Mouse (Mus musculus) urinary bladder, postnatal 4 days (tissue): ENCODE measurements around the gene Gpr18.
"Not testable (repeated sequence)": the region's sequence is repeated elsewhere in the genome, so short reads cannot be mapped to it uniquely, and the experiment has no call there.

ENCODE experiments used
- DNase-seq, 2 experiments: peaks; one replicate each; pipeline ENCODE4 v3.0.0; 2021 to 2022; ENCODE audit warnings: low spot score in 2 of 2

The Gpr18 gene

DNA sequence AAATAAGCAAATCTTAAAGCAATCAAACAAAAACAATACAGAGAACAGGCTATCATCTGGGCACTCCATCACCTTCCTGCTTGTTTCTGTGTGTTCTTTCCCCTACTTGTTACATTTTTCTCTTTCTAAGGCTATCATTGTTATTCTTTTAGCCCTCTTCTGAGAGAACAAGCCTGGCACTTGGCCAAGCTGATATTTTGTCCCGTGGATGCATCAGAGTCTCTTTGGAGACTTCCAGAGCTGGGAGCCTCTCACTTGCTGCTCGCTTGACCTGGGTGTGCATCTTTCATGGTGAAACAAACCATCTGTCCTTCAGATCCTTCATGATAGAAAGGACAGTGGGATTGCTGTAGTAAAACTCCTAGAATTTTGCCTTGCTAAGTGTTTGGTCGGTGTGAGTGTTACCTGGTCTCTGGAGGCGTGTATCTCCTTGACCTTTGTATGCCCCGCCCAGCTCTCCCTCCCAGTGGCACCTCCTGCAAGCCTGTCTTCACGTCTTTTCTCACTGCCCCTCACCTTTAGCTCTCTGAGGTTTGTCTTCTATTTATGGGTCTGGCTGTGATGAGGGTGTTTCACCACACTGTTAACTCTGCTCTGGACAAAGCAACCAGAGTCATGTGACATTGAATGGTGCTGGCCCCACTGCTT lies 31.3 kb downstream of the Gpr18 start:
- DNase-seq, result no peak

- no peak for DNase-seq
These were observed 34.4 kb downstream of the Gpr18 start for GRCm38 (mm10) chr14:121881211-121881610.

- DNase-seq, result no peak
These were observed 36.2 kb downstream of the Gpr18 start for GRCm38 (mm10) chr14:121879266-121879840.

- DNase-seq, result peak in 1 of 2 experiments; percentile 62
These were observed 36.7 kb downstream of the Gpr18 start for GRCm38 (mm10) chr14:121878859-121879206.

GRCm38 (mm10) chr14:121878176-121878858 lies 37.3 kb downstream of the Gpr18 start, which contains the start of gene Ubac2:
TSS of gene Ubac2 (plus strand) at chr14:121878620.
- peak; percentile 98 for DNase-seq

DNA sequence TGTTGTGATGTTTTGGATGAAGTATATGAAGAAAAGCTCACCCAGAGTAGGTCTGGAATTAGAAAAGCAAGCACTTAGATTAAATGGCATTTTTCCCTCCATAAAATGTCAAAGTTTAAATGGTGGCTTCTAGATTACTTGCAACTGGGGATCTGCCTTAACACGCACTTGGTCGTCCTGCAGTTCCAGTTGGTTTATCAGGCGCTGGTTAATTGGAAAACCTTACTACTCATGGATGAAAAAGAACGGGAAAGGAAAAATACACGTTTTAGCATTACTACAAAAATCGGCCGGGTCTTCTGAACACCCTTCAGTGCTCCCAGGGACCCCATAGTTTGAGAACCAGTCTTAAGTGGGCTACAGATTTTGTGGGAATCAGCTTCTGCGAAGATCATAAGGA lies 37.9 kb downstream of the Gpr18 start:
- no peak for DNase-seq

DNA sequence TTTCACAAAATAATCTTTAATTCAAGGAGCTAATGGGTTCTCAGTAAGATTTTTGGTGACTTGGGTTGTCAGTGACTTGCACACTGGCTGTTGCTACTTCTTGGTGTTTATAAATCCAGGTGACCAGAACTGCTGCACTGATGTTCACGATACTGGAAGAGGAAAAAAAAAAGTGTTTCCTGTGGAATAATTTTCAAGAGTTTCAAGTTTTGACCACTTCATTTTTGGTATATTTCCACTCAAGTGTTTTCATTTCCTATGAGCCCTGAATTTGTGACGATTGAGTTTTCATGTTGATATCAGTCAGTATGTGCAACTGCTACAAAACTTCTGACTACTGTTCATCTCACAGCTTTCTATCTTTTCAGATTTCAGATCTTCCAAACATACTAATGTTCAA lies 38.7 kb downstream of the Gpr18 start:
- DNase-seq, result no peak

- DNase-seq, result not testable (repeated sequence)
These were observed 39.4 kb downstream of the Gpr18 start for GRCm38 (mm10) chr14:121876190-121876589.

DNA sequence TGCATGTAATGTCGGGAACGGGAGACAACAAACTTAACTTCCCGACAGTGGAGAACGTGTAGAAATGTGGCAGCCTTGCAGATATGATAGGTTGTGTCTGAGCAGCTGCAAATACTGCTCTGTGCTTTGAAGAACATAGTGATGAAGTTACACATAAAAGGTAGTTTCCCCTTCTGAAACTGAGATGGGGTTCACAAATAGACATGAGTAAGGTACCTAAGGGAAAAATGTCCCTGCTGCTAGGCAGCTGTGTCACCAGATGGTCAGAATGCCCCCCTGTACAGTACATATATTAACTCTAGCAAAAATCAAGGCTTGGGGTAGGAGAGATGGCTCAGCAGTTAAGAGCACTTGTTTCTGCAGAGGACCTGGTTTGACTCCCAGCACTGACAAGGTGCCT lies 41.9 kb downstream of the Gpr18 start:
- no peak for DNase-seq

DNA sequence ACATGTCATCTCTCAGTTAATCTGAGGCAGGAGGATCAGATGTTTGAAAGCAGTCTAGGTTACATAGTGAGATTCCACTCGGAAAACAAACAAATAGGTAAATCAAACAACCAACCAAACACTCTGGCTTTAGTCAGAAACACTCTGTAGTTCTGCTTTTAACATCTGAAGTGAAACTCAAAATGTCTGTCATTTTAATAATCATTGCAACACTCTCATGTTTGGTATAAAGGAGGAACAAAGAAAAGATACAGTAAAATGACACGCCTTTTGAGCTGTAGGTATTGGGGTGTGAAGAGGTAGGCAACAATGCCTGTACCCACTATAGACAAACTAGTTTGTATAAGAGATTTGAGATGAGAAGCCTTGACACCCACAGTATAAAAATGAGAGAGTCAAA lies 42.4 kb downstream of the Gpr18 start:
- no peak for DNase-seq

DNA sequence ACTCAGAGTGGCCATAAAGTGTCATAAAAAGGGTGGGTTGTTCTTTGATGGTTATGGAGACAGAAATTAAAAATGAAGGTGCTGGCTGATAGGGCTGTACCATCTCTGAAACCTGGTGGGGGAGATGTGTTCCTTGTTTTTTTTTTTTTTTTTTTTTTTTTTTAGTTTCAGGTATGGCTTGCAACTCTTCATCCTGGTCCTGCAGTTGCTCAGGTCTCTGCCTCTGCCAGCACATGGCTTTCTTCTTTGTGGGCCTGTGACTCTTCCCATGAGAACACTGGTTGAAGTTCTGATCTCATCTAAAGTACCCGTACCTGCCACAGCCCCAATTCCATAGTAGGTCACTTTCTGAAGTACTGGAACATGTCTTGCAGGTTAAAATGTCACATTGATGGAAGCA lies 42.8 kb downstream of the Gpr18 start:
- no peak for DNase-seq

- DNase-seq, result no peak
These were observed 46.5 kb downstream of the Gpr18 start for GRCm38 (mm10) chr14:121869111-121869510.

- DNase-seq, result no peak
These were observed 49.0 kb downstream of the Gpr18 start for GRCm38 (mm10) chr14:121866574-121866973.

- peak; percentile 41 to 77 for DNase-seq
These were observed 50.4 kb downstream of the Gpr18 start for GRCm38 (mm10) chr14:121865162-121865561.
